In genomic region chr5:25010438-25010892, GRCm38 (mm10) we compare ENCODE assay signal across 8 mouse cellular contexts.
A peak's percentile ranks its signal among the peaks of the same experiment; 100 is the strongest.
DNase-seq lines count a peak whose midpoint lies in the region; ATAC-seq lines count a peak whose summit lies in the region.

No protein-coding gene starts in this region.

- H3K4me2 ChIP-seq in intestine, embryonic 14.5 days (ENCODE audit: low read length): peak overlapping the region; percentile 33

- H3K27ac ChIP-seq in intestine, embryonic 14.5 days (ENCODE audit: low read depth): no peak overlapping the region

- no peaks in the 10 kb centered on the region for H3K36me3 ChIP-seq in intestine, embryonic 14.5 days (ENCODE audit: control insufficient read depth, insufficient read depth, low read length)

- H3K4me1 ChIP-seq in intestine, embryonic 14.5 days (replicated peaks; ENCODE audit: control insufficient read depth, insufficient read depth, low read length): peaks cover 20% of the 10 kb centered on the region

- no peak overlapping the region for H3K9ac ChIP-seq in intestine, embryonic 14.5 days (ENCODE audit: low read length)

- intact Hi-C loops in left cerebral cortex, postnatal 10 days (cut with DNase I): loop anchor here (5.0 to 10.0 kb wide), 3 partner anchors 154 to 333 kb away; no protein-coding TSS in a partner anchor

- ATAC-seq in intestine, embryonic 14.5 days (replicated peaks; ENCODE audit: low FRiP score, low TSS enrichment, low read depth): peak; percentile 52
- peak; percentile 86 for ATAC-seq in megakaryocyte-erythroid progenitor cell, adult 5-6 weeks (replicated peaks; ENCODE audit: low FRiP score, low TSS enrichment, poor library complexity, severe bottlenecking)

- no peaks in the 10 kb centered on the region for H3K9me3 ChIP-seq in intestine, embryonic 14.5 days (ENCODE audit: control insufficient read depth, low read length)

- 6% methylated on average over 9 of the region's 9 CpGs for WGBS in intestine, embryonic 14.5 days

- H3K27me3 ChIP-seq in intestine, embryonic 14.5 days (replicated peaks; ENCODE audit: control insufficient read depth, insufficient read depth, low read length): no peaks in the 10 kb centered on the region

- H3K4me3 ChIP-seq in intestine, embryonic 14.5 days (ENCODE audit: low read depth, low read length): no peak overlapping the region

- peak; percentile 89 to 96 for DNase-seq in adrenal gland, adult (ENCODE audit: inconsistent age in 2 of 2, low spot score in 1 of 2)
- DNase-seq in embryo, embryonic 10.5 days (ENCODE audit: low spot score): peak; percentile 93
- DNase-seq in gastrocnemius, postnatal 25 days: peak; percentile 83
- peak; percentile 92 for DNase-seq in intestine, embryonic 14.5 days (ENCODE audit: low spot score)
- peak; percentile 85 to 92 for DNase-seq in left cerebral cortex, postnatal 10 days (ENCODE audit: extremely low spot score in 1 of 2, low spot score in 2 of 2)
- DNase-seq in right cerebral cortex, postnatal 14 days: peak; percentile 89
- DNase-seq in urinary bladder, postnatal 36 days (ENCODE audit: low spot score in 2 of 2): peak; percentile 83 to 91
